Mouse (Mus musculus) heart, embryonic 11.5 days (tissue): ENCODE data around the gene BC037034. TPM values are rescaled to one million over a fixed set of nuclear protein-coding genes. Genes with fewer than 3 reads are reported as not detected.

Experiments
- ATAC-seq: fragments of 200-750 bp; cut with Nextera tagmentation; replicated peaks from 2 replicates; pipeline ENCODE4 v1.8.0; 2017; ENCODE audit warnings: moderate library complexity; ENCODE audit not compliant: insufficient number of reproducible peaks, low FRiP score, low TSS enrichment
- H3K27ac ChIP-seq: fragments of 300-500 bp; sonication (generic); 2 replicates; pipeline ENCODE4 v1.5.1; 2014; ENCODE audit warnings: mild to moderate bottlenecking, low read depth, low read length
- H3K27me3 ChIP-seq: fragments of 300-500 bp; sonication (generic); 2 replicates; pipeline ENCODE4 v1.6.1; 2014; ENCODE audit warnings: mild to moderate bottlenecking, low read length, mixed read lengths; ENCODE audit not compliant: control insufficient read depth, insufficient read depth
- H3K36me3 ChIP-seq: fragments of 300-500 bp; sonication (generic); 2 replicates; pipeline ENCODE4 v1.6.1; 2014; ENCODE audit warnings: mild to moderate bottlenecking, low read length, moderate library complexity, mixed read lengths; ENCODE audit not compliant: control insufficient read depth, insufficient read depth
- H3K4me1 ChIP-seq: fragments of 300-500 bp; sonication (generic); 2 replicates; pipeline ENCODE4 v1.6.1; 2014; ENCODE audit warnings: low read length; ENCODE audit not compliant: control insufficient read depth, insufficient read depth
- H3K4me2 ChIP-seq: fragments of 300-500 bp; sonication (generic); 2 replicates; pipeline ENCODE4 v1.6.1; 2014; ENCODE audit warnings: mild to moderate bottlenecking, moderate library complexity
- H3K4me3 ChIP-seq: fragments of 300-500 bp; sonication (generic); 2 replicates; pipeline ENCODE4 v1.5.1; 2014; ENCODE audit warnings: low read depth, low read length
- H3K9ac ChIP-seq: fragments of 300-500 bp; sonication (generic); 2 replicates; pipeline ENCODE4 v1.6.1; 2014; ENCODE audit warnings: mild to moderate bottlenecking, low read depth, low read length, moderate library complexity
- H3K9me3 ChIP-seq: fragments of 300-500 bp; sonication (generic); replicated peaks from 2 replicates; pipeline ENCODE4 v1.6.1; 2016; ENCODE audit warnings: low read length; ENCODE audit not compliant: control insufficient read depth
- WGBS: fragments of 180-500 bp; shearing (Covaris S2); extraction: QIAGEN DNeasy Blood & Tissue Kit; methylation state at CpG from one replicate; pipeline ENCODE4 v1.1.7; 2014; ENCODE audit not compliant: insufficient replicate concordance; 5-methylcytosine and 5-hydroxymethylcytosine counted together
- polyA plus RNA-seq: library from polyadenylated mRNA; unstranded; fragments of >200 nt; fragmentation: Nextera tagmentation; extraction: Ambion mirVana; gene quantifications from 2 replicates; pipeline ENCODE4 v1.2.1, GENCODE M21; 2014

The BC037034 gene
- polyA plus RNA-seq = 3.5 and 4.0 TPM in 2 replicates

- Histone ChIP-seq H3K4me2 (peak within 1 kb of the TSS; percentile 90), H3K36me3 (peaks cover 12% of the 10 kb centered on the region), H3K27me3 (no peaks in the 10 kb centered on the region), H3K27ac (peak within 1 kb of the TSS; percentile 52), H3K4me1 (peaks cover 38% of the 10 kb centered on the region), H3K9me3 (no peaks in the 10 kb centered on the region), H3K9ac (peak within 1 kb of the TSS; percentile 83), H3K4me3 (peak within 1 kb of the TSS; percentile 84)
- peak; percentile 77 for ATAC-seq
- under 1% methylated on average over 56 of the region's 71 CpGs for WGBS
These were observed at the start of gene BC037034 for GRCm38 (mm10) chr5:138263260-138264206. Gene BC037034, minus strand, starts transcription at chr5:138264033.

GRCm38 (mm10) chr5:138312795-138313194 is 49.0 kb upstream of the BC037034 start:
- no peak overlapping the region for H3K9ac ChIP-seq
- H3K4me3 ChIP-seq = no peak overlapping the region
- no peaks in the 10 kb centered on the region for H3K36me3 ChIP-seq
- no peaks in the 10 kb centered on the region for H3K9me3 ChIP-seq
- H3K4me2 ChIP-seq = no peak overlapping the region
- no peaks in the 10 kb centered on the region for H3K27me3 ChIP-seq
- no peak for ATAC-seq
- no peaks in the 10 kb centered on the region for H3K4me1 ChIP-seq
- no peak overlapping the region for H3K27ac ChIP-seq
- 78% methylated on average over 3 of the region's 3 CpGs for WGBS

- H3K4me3 ChIP-seq = no peak overlapping the region
- H3K36me3 ChIP-seq = no peaks in the 10 kb centered on the region
- H3K9ac ChIP-seq = no peak overlapping the region
- no peak overlapping the region for H3K27ac ChIP-seq
- H3K4me1 ChIP-seq = no peaks in the 10 kb centered on the region
- H3K4me2 ChIP-seq = no peak overlapping the region
- H3K27me3 ChIP-seq = no peaks in the 10 kb centered on the region
- no peaks in the 10 kb centered on the region for H3K9me3 ChIP-seq
- ATAC-seq = no peak
- WGBS = 66% methylated on average over 2 of the region's 2 CpGs
These were observed 35.8 kb upstream of the BC037034 start for GRCm38 (mm10) chr5:138299613-138300012.

- no peaks in the 10 kb centered on the region for H3K36me3 ChIP-seq
- H3K27me3 ChIP-seq = no peaks in the 10 kb centered on the region
- H3K4me2 ChIP-seq = no peak overlapping the region
- no peak overlapping the region for H3K4me3 ChIP-seq
- H3K4me1 ChIP-seq = no peaks in the 10 kb centered on the region
- no peak for ATAC-seq
- H3K9ac ChIP-seq = no peak overlapping the region
- H3K27ac ChIP-seq = no peak overlapping the region
- no peaks in the 10 kb centered on the region for H3K9me3 ChIP-seq
These were observed 30.3 kb upstream of the BC037034 start for GRCm38 (mm10) chr5:138294158-138294557.

GRCm38 (mm10) chr5:138291638-138292037 is 27.8 kb upstream of the BC037034 start:
- no peak for ATAC-seq
- Histone ChIP-seq H3K9me3 (no peaks in the 10 kb centered on the region), H3K4me1 (no peaks in the 10 kb centered on the region), H3K27ac (no peak overlapping the region), H3K36me3 (no peaks in the 10 kb centered on the region), H3K9ac (no peak overlapping the region), H3K4me2 (no peak overlapping the region), H3K4me3 (no peak overlapping the region), H3K27me3 (no peaks in the 10 kb centered on the region)
- WGBS = 73% methylated on average over 1 of the region's 1 CpGs

- Histone ChIP-seq H3K9ac (no peak overlapping the region), H3K4me1 (no peaks in the 10 kb centered on the region), H3K36me3 (no peaks in the 10 kb centered on the region), H3K27ac (no peak overlapping the region), H3K4me3 (no peak overlapping the region), H3K27me3 (no peaks in the 10 kb centered on the region), H3K4me2 (no peak overlapping the region), H3K9me3 (no peaks in the 10 kb centered on the region)
- WGBS = 68% methylated on average over 3 of the region's 3 CpGs
- ATAC-seq = no peak
These were observed 24.0 kb upstream of the BC037034 start for GRCm38 (mm10) chr5:138287861-138288260.

- 60% methylated on average over 1 of the region's 1 CpGs for WGBS
- no peaks in the 10 kb centered on the region for H3K36me3 ChIP-seq
- ATAC-seq = no peak
- H3K9me3 ChIP-seq = no peaks in the 10 kb centered on the region; the same call in 1 of the 2 replicates
- H3K4me2 ChIP-seq = no peak overlapping the region
- H3K4me3 ChIP-seq = no peak overlapping the region
- H3K9ac ChIP-seq = no peak overlapping the region
- no peak overlapping the region for H3K27ac ChIP-seq
- 0 out of 2 replicates have a peak, but pooled peaks cover 3% of the 10 kb centered on the region for H3K4me1 ChIP-seq
- H3K27me3 ChIP-seq = no peaks in the 10 kb centered on the region
These were observed 19.7 kb upstream of the BC037034 start for GRCm38 (mm10) chr5:138283540-138283939.

- H3K4me3 ChIP-seq = no peak overlapping the region
- H3K36me3 ChIP-seq = 0 out of 2 replicates have a peak, but pooled peaks cover 2% of the 10 kb centered on the region
- no peaks in the 10 kb centered on the region for H3K27me3 ChIP-seq
- H3K9ac ChIP-seq = no peak overlapping the region
- H3K27ac ChIP-seq = no peak overlapping the region
- H3K4me1 ChIP-seq = 0 out of 2 replicates have a peak, but pooled peaks cover 3% of the 10 kb centered on the region
- no peaks in the 10 kb centered on the region; the same call in 1 of the 2 replicates for H3K9me3 ChIP-seq
- ATAC-seq = no peak
- H3K4me2 ChIP-seq = no peak overlapping the region
- 66% methylated on average over 2 of the region's 2 CpGs for WGBS
These were observed 18.0 kb upstream of the BC037034 start for GRCm38 (mm10) chr5:138281798-138282197.
